Mouse (Mus musculus) midbrain, embryonic 10.5 days (tissue): Measurements from ENCODE around the gene Prtn3. TPM values are rescaled to one million over a fixed set of nuclear protein-coding genes. Genes with fewer than 3 reads are reported as not detected.
"Not testable (repeated sequence)": the region's sequence is repeated elsewhere in the genome, so short reads cannot be mapped to it uniquely, and the experiment has no call there.

Experiments used
- DNase-seq: peaks from one replicate; pipeline ENCODE4 v3.0.0-alpha.2; 2017; ENCODE audit warnings: low spot score
- H3K27ac ChIP-seq: fragments of 300-500 bp; sonication (generic); replicated peaks from 2 replicates; pipeline ENCODE4 v1.5.1; 2016; ENCODE audit warnings: mild to moderate bottlenecking
- H3K27me3 ChIP-seq: fragments of 300-500 bp; sonication (generic); 2 replicates; pipeline ENCODE4 v1.6.1; 2016; ENCODE audit warnings: low read depth, mild to moderate bottlenecking; ENCODE audit not compliant: poor library complexity, severe bottlenecking
- H3K36me3 ChIP-seq: fragments of 300-500 bp; sonication (generic); 2 replicates; pipeline ENCODE4 v1.6.1; 2016; ENCODE audit warnings: mild to moderate bottlenecking, moderate library complexity
- H3K4me1 ChIP-seq: fragments of 300-500 bp; sonication (generic); 2 replicates; pipeline ENCODE4 v1.6.1; 2016
- H3K4me3 ChIP-seq: fragments of 300-500 bp; sonication (generic); 2 replicates; pipeline ENCODE4 v1.5.1; 2016; ENCODE audit warnings: mild to moderate bottlenecking, moderate library complexity
- H3K9me3 ChIP-seq: fragments of 300-500 bp; sonication (generic); replicated peaks from 2 replicates; pipeline ENCODE4 v1.6.1; 2016; ENCODE audit warnings: mild to moderate bottlenecking
- WGBS: fragments of 180-500 bp; shearing (Covaris S2); methylation state at CpG from one replicate; pipeline ENCODE4 v1.1.7; 2016; 5-methylcytosine and 5-hydroxymethylcytosine counted together
- polyA plus RNA-seq: library from polyadenylated mRNA; unstranded; fragments of >200 nt; fragmentation: Nextera tagmentation; extraction: Ambion mirVana; gene quantifications from 2 replicates; pipeline ENCODE4 v1.2.1, GENCODE M21; 2016

The Prtn3 gene
- polyA plus RNA-seq, 1 experiment from 2014 or later = 8.0 TPM

DNA sequence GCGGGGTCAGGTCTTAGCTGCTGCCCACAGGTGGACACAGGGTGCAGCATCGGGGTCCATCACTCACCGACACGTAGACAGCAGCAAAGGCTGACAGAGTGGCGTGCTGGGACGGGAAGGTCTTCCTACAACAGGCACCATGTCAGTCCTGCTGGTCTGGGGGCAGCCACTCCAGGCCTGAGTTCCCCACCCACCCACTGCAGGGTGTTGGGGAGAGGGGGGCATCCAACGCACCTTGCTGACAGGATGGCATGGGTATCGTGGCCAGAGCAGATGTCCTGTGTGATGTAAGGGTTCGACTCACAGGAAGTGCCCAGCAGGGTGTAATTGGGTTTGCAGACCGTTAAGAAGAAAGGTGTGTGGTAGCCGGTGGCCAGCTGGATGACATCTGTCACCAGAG, 7.7 kb upstream of the Prtn3 start:
- Histone ChIP-seq H3K4me1 (peaks cover 23% of the 10 kb centered on the region), H3K27ac (no peak overlapping the region), H3K27me3 (no peaks in the 10 kb centered on the region), H3K9me3 (no peaks in the 10 kb centered on the region), H3K36me3 (peaks cover 93% of the 10 kb centered on the region), H3K4me3 (peak overlapping the region; percentile 18; the same call in 1 of the 2 replicates)
- no peak for DNase-seq
- WGBS = 86% methylated on average over 11 of the region's 11 CpGs

DNA sequence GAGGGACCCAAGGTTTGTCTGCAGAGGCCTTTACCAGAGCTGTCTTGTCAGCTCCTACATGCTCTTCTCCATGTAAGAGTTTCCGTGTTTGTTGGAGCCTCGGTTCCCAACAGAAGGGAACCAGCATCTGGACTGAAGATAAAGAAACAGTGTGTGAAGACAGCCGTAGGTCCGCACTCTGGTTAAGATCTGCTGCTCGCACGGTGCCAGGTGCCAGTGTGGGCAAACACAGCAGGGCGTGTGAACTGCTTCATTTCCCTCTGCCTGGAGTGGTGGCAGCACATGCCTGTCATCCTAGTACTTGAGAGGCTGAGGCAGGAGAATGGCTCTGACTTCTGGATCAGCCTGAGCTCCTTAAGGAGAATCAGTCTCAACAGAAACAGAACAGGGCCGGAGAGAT, 2.4 kb upstream of the Prtn3 start:
- Histone ChIP-seq H3K9me3 (no peaks in the 10 kb centered on the region), H3K4me3 (peak overlapping the region; percentile 82), H3K4me1 (peaks cover 46% of the 10 kb centered on the region), H3K27me3 (no peaks in the 10 kb centered on the region), H3K27ac (no peak overlapping the region), H3K36me3 (peaks cover 55% of the 10 kb centered on the region)
- WGBS = 93% methylated on average over 8 of the region's 8 CpGs
- DNase-seq = no peak

DNA sequence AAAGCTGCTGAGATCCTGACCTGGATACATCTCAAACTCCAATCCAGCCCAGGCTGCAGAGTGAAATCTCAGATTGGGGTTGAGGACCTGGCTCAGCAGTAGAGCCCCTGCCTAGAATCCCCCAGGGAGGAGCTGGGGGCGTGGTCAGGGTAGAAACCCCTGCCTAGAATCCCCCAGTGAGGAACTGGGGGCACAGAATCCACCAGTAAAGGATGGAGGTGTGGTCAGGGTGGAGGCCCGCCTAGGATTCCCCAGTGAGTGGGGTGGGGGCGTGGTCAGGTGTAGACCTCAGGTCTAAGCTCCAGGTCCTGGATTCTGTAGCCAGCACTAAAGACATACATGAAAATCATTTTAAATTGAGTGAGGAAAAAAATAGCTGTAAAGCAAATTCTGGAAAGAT, 1.4 kb upstream of the Prtn3 start:
- Histone ChIP-seq H3K4me3 (peak overlapping the region; percentile 82), H3K4me1 (peaks cover 49% of the 10 kb centered on the region), H3K27ac (peak overlapping the region; percentile 96; the same call in 1 of the 2 replicates), H3K27me3 (peaks cover 9% of the 10 kb centered on the region; the same call in 1 of the 2 replicates), H3K36me3 (peaks cover 46% of the 10 kb centered on the region), H3K9me3 (no peaks in the 10 kb centered on the region)
- 36% methylated on average over 3 of the region's 3 CpGs for WGBS
- no peak for DNase-seq

DNA sequence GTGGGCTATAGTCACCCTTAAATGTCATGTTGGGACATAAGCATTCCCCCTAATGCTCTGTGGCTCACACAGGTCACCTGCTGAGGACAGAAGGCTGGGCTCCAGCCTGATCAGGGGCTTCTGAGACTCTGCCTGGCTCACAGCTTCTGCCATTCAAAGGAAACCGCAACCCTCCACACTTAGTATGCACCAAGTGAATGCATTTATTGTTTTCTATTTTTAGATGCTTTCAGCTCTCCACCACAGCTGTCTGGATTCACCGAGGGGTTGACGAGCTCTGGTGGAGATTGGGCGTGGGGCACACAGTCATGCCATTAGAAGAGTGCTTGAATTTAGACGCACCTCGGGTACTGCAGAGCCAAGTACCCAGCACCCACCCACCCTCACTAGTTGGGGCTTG, 963 bp upstream of the Prtn3 start:
- no peaks in the 10 kb centered on the region for H3K9me3 ChIP-seq

DNA sequence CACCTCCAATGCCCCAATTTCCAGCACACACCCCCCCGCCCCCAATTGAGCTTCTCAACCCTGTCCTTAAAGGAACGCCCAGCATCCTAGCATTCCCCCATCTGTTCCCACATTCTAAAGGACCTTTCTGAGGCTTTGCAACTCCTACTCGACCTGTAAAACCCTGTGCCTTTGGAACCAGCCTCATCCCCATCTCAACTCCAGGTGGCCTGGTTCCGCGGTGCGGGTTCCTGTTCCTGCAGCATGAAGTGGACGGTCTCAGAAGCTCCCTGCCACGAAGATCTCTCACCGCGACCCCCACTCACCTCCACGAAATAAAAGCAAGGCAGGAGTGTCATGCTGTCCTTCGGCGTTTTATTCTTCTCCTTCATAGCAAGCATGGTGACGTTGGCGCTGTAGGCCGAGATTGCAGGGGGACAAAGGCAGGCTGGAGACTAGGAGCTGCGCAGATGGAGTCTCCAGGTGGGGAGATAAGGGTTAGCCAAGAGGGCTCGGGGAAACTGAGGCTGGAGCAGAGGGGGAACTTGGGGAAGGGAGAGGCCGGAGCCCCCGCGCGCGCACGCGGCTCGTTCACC, 474 bp upstream of the Prtn3 start:
- H3K4me1 ChIP-seq = peaks cover 51% of the 10 kb centered on the region
- peak overlapping the region; percentile 82 for H3K4me3 ChIP-seq
- DNase-seq = peak; percentile 56
- WGBS = 2% methylated on average over 26 of the region's 26 CpGs
- peaks cover 9% of the 10 kb centered on the region; the same call in 1 of the 2 replicates for H3K27me3 ChIP-seq
- H3K36me3 ChIP-seq = peaks cover 40% of the 10 kb centered on the region
- H3K9me3 ChIP-seq = no peaks in the 10 kb centered on the region
- H3K27ac ChIP-seq = peak overlapping the region; percentile 96

More for the DNA sequence above, 963 bp upstream of the Prtn3 start:
- H3K4me1 ChIP-seq = peaks cover 51% of the 10 kb centered on the region
- DNase-seq = no peak
- 23% methylated on average over 6 of the region's 6 CpGs for WGBS
- peaks cover 43% of the 10 kb centered on the region for H3K36me3 ChIP-seq
- H3K27me3 ChIP-seq = peaks cover 9% of the 10 kb centered on the region; the same call in 1 of the 2 replicates
- H3K27ac ChIP-seq = peak overlapping the region; percentile 96
- peak overlapping the region; percentile 82 for H3K4me3 ChIP-seq

DNA sequence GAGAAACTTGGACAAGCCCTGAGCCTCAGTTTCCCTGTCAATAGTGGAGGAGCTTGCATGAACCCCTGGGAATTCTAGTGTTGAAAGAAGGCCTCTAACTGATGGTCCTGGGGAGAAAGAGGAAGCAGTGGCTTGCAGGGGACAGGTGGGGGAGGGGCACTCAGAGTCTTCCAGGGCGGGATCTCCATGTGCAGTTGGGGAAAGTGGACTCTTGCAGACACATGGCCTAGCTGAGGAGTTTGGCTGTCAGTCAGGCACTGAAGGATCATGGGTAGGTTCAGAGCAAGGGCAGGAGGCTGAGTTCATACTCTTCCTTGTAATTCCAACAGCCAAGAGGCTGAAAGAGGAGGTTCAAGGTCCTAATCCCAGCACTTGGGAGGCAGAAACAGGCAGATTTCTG, 2.9 kb downstream of the Prtn3 start:
- DNase-seq = no peak
- Histone ChIP-seq H3K36me3 (peaks cover 8% of the 10 kb centered on the region; the same call in 1 of the 2 replicates), H3K27ac (no peak overlapping the region), H3K4me1 (peaks cover 63% of the 10 kb centered on the region), H3K9me3 (no peaks in the 10 kb centered on the region), H3K27me3 (peaks cover 41% of the 10 kb centered on the region), H3K4me3 (no peak overlapping the region)
- 52% methylated on average over 1 of the region's 1 CpGs for WGBS

DNA sequence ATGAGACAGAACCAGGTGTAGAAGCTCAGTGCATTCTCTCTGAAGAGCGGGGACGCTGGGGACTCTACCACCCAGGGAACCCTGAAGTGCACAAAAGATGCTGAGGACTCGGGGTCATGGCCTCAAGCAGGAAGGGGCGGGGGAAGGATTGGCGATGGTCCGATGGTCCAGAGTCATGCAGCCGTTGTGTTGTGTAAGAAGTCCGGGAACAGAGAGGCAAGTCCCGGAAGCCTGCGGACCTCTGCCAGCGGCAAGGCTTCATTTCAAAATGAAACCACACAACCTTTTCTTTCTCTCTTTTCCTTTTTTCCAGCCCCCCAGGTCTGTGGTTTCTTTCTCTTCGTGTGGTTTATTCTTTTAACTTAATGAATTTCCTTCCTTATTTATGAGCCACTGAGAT, 3.5 kb downstream of the Prtn3 start:
- Histone ChIP-seq H3K36me3 (0 out of 2 replicates have a peak, but pooled peaks cover 2% of the 10 kb centered on the region), H3K4me1 (peaks cover 63% of the 10 kb centered on the region), H3K27ac (no peak overlapping the region), H3K27me3 (peaks cover 46% of the 10 kb centered on the region), H3K9me3 (no peaks in the 10 kb centered on the region), H3K4me3 (no peak overlapping the region)
- no peak for DNase-seq
- 52% methylated on average over 12 of the region's 12 CpGs for WGBS

DNA sequence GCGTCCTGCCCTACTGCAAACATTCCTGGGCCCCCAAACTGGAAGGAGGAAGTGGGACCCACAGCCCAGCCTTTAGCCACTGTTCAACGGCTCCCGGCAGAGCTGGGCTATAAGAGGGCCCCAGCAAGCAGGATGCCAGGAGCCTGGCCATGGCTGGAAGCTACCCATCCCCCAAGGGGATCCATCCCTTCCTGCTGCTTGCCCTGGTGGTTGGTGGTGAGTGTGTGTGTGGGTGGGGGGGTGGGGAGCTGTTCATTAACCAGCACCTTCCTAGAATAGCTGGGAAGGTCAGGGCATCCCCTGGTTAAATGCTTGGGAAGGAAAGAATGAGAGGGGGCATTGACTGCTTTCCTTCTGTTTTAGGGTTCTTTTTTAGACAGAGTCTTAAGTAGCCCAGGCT, 5.3 kb downstream of the Prtn3 start:
- WGBS = 54% methylated on average over 3 of the region's 3 CpGs
- Histone ChIP-seq H3K9me3 (no peaks in the 10 kb centered on the region), H3K4me1 (peaks cover 56% of the 10 kb centered on the region), H3K27ac (0 out of 2 replicates have a peak overlapping the region, but pooled peaks have one; percentile 14), H3K27me3 (peaks cover 64% of the 10 kb centered on the region), H3K36me3 (no peaks in the 10 kb centered on the region), H3K4me3 (no peak overlapping the region)
- no peak for DNase-seq

DNA sequence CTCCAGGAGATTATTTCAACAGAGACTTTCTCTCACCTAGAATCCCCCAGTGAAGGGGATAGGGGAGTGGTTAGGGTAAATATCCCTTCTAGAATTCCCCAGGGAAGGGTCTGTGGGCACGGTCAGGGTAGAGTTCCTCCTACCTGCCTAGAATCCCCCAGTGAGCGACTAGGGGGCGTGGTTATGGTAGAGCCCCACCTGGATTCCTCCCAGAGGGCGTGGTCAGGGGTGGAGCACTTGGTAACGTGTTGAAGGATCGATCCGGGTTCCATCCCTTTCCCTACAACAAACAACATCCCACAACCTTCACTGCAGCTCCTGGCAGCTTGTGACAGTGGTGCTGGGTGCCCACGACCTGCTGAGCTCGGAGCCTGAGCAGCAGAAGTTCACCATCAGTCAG, 6.4 kb downstream of the Prtn3 start:
- H3K27me3 ChIP-seq = peaks cover 65% of the 10 kb centered on the region
- H3K4me3 ChIP-seq = no peak overlapping the region
- no peak for DNase-seq
- H3K9me3 ChIP-seq = no peaks in the 10 kb centered on the region
- H3K27ac ChIP-seq = no peak overlapping the region
- H3K4me1 ChIP-seq = peaks cover 44% of the 10 kb centered on the region
- 20% methylated on average over 9 of the region's 9 CpGs for WGBS
- H3K36me3 ChIP-seq = no peaks in the 10 kb centered on the region

DNA sequence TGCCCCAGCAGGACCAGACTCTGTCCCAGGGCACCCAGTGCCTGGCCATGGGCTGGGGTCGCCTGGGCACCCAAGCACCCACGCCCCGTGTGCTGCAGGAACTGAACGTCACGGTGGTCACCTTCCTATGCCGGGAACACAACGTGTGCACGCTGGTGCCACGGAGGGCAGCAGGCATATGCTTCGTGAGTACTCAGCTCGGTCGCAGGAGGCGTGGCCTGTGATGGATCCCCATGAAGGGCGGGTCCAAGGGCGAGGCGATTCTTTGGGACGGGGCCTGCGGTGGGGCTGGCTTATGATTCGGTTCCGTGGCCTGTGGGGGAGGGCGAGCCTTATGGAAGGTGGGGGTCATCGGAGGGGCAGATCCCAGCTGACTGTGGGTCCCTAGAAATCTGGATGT, 7.7 kb downstream of the Prtn3 start:
- 9% methylated on average over 22 of the region's 22 CpGs for WGBS
- peaks cover 64% of the 10 kb centered on the region for H3K27me3 ChIP-seq
- no peaks in the 10 kb centered on the region for H3K36me3 ChIP-seq
- H3K27ac ChIP-seq = no peak overlapping the region; the same call in 1 of the 2 replicates
- H3K4me3 ChIP-seq = peak overlapping the region; percentile 32
- H3K4me1 ChIP-seq = peaks cover 42% of the 10 kb centered on the region
- no peaks in the 10 kb centered on the region for H3K9me3 ChIP-seq
- no peak for DNase-seq

DNA sequence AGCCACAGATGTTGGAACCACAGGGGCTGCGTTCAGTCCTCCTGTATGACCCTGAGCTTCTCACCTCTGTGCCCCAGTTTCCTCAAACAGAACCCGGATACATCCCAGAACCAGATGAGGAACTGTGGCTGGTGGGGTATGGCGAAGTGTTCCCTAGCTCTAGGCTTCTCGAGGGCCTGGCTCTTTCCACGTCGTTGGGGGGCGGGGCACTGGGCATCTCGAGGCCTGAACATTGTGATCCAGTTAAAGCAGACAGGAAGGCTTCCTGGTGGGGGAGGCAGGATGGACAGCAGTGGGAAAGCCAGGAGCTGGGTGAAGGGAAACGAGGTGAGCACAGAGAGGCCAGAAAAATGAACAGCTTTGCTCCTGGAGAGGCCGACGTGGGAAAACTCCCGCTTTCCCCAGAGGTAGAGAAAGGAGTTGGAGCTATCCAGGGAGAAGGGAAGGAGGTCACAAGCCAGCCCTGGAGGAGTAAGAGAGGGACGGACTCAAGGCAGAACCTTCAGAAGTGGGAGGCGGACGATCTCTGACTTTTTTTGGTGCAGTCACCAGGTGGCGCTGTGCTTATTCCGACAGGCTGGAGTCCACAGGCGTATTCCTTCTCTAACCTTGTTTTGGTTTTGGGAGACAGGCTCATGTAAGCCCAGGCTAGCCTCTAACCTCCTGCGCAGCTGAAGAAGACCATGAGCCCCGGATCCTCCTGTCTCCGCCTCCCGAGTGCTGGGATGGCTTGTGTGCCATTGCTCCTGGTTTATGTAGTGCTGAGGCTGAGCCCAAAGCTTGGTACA, 9.2 kb downstream of the Prtn3 start:
- 14% methylated on average over 22 of the region's 22 CpGs for WGBS
- Histone ChIP-seq H3K9me3 (no peaks in the 10 kb centered on the region), H3K4me3 (peak overlapping the region; percentile 20; the same call in 1 of the 2 replicates), H3K27me3 (peaks cover 62% of the 10 kb centered on the region), H3K4me1 (peaks cover 32% of the 10 kb centered on the region), H3K27ac (no peak overlapping the region), H3K36me3 (no peaks in the 10 kb centered on the region)
- DNase-seq = peak; percentile 81

DNA sequence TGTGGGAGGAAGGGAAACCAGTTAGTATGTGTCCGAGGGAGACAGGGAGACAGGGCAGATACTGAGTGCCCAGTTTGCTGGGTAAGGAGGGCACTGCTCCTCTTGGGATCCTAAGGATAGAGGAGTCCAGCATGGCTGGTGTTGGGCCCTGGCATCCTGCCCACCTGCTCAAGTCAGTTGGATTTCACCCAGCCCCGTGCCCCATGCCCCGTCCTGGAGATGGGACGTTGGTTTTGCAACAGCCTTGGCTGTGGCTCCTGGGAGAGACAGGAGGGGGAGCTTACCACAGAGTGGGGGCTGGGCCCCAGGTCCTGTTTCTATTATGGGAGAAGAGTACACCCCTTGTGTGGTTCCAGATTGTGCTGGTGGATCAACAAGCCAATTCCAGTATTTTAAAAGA, 10.2 kb downstream of the Prtn3 start:
- no peaks in the 10 kb centered on the region for H3K36me3 ChIP-seq
- H3K27ac ChIP-seq = no peak overlapping the region
- H3K4me1 ChIP-seq = peaks cover 30% of the 10 kb centered on the region
- DNase-seq = no peak
- H3K9me3 ChIP-seq = no peaks in the 10 kb centered on the region
- peaks cover 58% of the 10 kb centered on the region for H3K27me3 ChIP-seq
- H3K4me3 ChIP-seq = no peak overlapping the region
- WGBS = 78% methylated on average over 4 of the region's 4 CpGs

DNA sequence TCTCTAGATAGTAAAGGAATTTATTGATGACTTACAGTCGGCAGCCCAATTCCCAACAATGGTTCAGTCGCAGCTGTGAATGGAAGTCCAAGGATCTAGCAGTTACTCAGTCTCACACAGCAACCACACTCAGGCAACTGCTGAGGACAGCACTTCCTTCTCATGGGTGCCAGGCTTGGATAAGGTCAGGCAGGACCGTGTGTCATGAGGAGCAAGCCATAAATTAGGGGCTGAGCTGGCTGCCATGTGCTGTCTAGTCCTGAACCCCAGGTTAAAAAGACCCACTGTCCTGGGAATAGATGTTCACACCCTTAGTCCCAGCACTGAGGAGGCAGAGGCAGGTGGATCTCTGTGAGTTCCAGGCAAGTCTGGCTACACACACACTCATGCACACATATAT, 10.7 kb downstream of the Prtn3 start:
- DNase-seq, H3K4me3 ChIP-seq, H3K9me3 ChIP-seq, H3K36me3 ChIP-seq, H3K27ac ChIP-seq: not testable (repeated sequence)
- H3K4me1 ChIP-seq = peaks cover 26% of the 10 kb centered on the region
- H3K27me3 ChIP-seq = peaks cover 55% of the 10 kb centered on the region
- WGBS = 84% methylated on average over 3 of the region's 3 CpGs
